Mouse (Mus musculus) adrenal gland (tissue): ENCODE data around the gene Atrip.

ENCODE experiments used
- intact Hi-C: fragments of 180-260 bp; cut with DNase I; formaldehyde crosslinking; loops from one replicate; pipeline ENCODE4 v1.15.1; 2025

The Atrip gene

DNA sequence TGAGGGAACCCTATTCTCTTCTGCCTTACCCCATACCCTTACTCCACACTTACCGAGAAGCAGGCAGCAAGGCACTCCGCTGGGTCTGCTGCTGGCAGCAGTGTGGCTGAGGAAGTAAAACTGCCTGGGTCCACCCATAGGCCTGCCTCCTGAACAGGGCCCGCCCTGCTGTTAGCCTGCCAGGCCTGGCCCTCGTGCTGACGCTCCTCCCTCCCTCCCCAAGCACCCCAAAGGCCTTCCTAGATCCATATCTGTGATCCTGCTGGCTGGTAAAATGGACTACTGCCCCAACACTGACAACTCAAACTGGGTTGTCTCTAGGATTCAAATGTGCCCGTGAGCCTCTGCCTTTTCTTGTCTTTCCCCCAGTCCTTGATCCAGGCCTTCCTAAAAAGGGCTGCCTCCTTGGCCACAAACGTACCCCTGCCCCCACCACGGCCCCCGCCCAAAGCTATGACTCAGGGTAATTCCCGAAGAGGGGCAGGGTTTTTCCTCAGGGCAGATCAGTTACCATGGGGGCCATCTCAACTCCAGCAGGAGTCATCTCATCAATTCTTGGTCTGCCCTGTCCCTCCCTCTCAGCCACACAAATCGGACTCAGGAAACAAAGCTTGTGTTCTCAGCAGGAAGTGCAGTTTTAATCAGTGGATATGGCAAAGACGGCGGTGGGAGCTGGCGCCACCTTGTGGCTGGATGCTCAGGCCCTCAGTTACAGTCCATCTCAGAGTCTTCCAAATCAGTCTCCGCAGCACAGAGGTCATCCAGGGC is 14.6 kb downstream of the Atrip start, which contains the start of gene Trex1:
Gene Trex1, minus strand, starts transcription at position 599 of the 768 bp plus-strand sequence.
- intact Hi-C loops: loop anchor here (5.0 kb wide), 2 partner anchors 57 to 122 kb away; partner anchors contain the start of gene Uqcrc1

DNA sequence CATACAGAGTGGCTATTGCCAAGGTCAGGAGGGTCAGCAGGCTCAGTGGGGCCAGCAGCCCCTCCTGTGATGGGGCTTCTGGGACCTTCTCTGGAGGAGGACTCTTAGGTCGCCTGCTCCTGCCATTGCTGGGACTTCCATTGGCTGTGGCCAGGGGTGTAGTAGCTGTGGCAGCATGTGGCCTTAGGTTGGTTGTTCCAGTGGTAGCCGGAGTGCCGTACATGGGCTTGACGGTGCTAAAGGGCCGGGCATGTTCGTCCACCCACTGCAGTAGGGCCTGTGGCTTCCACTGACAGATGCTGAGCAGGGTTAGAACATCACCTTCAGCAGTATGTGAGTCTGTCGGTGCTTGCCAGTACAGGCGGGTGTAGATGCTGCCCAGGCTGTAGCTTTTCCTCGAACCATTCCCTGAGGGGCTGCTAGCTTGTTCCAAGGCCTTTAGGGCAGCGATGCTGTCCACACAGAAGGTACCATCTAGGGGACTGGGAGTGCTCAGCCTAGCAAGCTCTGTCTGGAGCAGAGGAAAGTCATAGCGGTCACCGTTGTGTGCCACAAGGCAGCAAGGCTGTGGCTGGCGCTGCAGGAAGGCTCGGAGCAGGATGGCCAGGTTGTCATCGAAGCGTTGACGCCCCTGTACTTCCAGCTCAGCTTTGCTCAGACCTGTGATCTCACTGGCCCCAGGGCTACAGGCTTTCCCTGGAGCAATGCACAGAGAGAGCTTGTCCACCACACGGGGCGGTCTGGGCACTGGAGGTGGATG is 15.7 kb downstream of the Atrip start:
- intact Hi-C loops: loop anchor here (5.0 kb wide), 2 partner anchors 56 to 121 kb away; partner anchors contain the start of gene Uqcrc1

DNA sequence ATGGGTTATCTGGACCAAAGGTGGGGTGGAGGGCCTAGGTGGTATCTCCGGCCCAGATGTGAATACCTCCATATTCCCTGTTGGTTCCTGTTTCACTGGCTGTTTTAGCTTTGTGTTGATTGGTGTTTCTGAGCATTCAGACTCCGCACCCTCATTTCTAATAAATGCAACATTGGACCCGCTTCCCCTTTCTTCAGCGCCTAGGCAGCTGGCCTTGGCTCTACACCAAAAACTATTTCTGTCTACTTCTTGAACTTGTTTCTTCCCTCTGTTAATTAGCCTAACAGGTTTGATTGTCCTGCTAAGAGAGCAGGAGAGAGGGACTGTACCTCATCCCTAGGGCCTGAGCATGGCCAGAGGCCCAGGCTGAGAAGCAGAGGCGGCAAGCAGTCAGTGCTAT is 16.4 kb downstream of the Atrip start:
- intact Hi-C loops: loop anchor here (5.0 kb wide), 2 partner anchors 55 to 120 kb away; partner anchors contain the start of gene Uqcrc1

DNA sequence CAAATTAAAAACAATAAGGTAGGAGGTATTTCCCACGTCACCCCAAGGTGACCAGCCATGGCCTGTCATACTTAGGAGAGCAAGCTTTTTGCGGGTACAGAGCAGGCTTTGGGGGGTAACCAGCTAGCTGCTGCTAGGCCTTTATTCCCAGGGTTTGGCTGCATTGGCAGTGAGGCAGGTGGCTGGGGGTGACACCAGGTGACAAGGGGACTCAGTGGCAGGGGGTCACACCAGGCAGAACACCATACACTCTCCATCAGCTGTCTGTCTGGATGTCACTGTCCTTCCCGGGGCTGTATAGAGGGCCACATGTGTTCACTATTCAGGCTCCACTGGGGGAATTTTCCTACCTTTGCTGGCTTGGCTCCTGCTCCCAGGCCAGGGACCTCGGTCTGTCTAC is 17.0 kb downstream of the Atrip start:
- intact Hi-C loops: loop anchor here (5.0 kb wide), 2 partner anchors 55 to 120 kb away; partner anchors contain the start of gene Uqcrc1

DNA sequence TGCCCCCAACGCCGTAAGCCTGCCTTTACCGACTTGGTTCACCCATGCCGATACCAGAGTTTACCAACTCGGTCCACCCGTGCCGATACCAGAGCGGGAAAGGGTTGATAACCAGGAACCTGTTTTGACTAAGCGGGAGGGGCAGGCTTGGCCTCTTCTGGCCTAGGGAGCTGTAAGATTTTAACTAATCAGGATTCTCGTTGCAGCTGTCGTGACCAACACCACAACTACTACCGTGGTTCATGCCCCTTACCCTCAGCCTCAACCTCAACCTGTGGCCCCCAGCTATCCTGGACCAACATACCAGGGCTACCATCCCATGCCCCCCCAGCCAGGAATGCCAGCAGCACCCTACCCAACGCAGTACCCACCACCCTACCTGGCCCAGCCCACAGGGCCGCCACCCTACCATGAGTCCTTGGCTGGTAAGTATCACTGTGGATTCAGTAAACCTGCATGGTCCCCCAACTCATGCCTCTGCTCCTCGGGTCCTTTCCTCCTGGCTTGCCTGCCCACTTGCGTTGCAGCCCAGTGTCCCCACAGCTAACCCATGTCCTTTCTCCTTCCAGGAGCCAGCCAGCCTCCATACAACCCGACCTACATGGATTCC is 17.7 kb downstream of the Atrip start:
- intact Hi-C loops: loop anchor here (5.0 kb wide), 2 partner anchors 54 to 119 kb away; partner anchors contain the start of gene Uqcrc1

DNA sequence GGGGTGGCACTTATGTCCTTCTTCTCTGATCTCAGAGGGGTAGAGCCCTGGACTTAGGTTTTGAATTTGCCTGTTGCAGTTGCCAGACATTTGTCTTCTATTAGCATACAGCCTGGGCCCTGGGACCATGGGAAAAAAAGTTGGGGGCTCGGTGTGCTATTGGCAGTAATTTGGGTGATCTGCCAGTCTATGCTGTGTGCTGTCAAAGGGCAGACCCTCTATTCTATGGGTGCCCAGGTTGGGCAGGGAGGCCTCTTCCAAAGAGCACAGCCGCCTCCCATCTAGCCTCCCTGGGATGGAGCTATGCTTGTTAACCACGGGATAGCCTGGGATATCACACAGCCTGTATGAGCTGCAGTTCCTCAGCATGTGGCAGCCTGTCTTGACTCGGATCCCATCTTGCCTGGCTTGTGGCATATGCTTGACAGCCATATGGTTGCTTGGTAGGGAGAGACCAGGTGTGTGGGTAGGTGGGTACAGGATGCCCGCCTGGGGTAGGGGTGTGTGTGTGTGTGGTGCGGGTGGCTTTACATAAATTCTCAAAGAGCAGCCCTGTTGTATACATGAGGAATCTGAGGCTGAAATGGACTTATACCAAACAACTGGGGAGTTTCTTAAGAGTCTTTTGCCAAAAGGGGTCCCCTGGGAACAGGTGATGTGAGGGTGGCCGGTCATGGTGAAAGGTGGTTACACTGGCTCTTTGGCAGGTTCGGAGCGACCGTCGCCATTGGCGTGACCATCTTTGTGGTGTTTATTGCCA is 18.5 kb downstream of the Atrip start:
- intact Hi-C loops: loop anchor here (5.0 kb wide), 2 partner anchors 53 to 118 kb away; partner anchors contain the start of gene Uqcrc1

DNA sequence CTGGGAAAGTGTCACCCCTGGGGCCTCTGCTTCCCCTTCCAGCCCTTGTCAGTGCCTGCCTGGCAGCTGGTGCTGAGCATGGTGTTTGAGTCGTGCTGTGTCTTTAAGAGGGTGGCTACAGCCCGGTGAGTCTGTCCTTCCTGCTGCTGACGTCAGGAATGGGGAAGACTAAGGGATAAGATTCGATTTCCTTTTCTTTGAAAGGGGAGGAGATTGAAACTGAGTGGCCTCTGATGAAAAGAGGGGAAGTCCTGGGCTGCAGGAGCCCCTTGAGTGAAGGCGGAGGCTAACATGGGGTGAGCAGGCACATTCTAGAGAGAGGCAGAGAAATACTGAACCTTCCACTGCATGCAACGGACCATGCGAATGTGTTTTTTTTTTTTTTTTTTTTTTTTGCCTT is 19.2 kb downstream of the Atrip start:
- intact Hi-C loops: loop anchor here (5.0 kb wide), 2 partner anchors 52 to 117 kb away; partner anchors contain the start of gene Uqcrc1

DNA sequence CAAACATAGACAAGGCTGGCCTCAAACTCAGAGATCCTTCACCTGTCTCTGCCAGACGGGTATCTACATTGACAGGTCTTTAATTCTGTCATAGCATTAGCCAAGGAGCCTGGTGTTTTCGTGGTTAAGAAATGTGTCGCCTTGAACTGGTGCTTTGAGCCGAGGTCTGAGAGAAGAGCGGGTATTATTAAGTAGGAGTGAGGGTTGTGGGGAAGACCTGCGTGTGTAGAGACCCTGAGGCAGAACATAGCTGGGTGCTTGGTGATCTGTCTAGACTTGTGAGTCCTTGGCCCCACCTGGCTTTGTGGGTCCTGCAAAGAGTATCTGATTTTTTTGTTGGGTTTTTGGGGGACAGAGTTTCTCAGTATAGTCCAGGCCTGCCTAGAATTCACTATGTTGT is 20.1 kb downstream of the Atrip start:
- intact Hi-C loops: no loop called here

DNA sequence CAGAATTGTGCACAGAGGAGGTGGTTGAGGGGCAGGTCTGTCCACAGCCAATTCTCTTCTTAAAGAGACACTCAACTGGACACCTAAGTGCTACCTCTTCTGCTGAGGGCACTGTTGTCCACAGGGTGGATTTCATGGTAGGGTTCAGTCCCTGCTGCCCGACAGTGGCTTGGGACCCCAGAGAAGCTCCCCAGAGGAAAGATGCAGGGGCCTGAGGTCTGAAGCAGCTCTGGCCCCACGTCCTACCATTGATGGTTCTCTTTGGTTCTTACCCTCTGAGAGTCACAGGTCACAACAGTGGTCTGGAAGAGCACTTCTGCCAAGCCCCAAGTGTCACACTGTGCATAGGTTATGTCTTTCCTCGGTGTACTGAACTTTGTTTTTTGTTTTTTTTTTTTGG is 20.6 kb downstream of the Atrip start:
- intact Hi-C loops: no loop called here

DNA sequence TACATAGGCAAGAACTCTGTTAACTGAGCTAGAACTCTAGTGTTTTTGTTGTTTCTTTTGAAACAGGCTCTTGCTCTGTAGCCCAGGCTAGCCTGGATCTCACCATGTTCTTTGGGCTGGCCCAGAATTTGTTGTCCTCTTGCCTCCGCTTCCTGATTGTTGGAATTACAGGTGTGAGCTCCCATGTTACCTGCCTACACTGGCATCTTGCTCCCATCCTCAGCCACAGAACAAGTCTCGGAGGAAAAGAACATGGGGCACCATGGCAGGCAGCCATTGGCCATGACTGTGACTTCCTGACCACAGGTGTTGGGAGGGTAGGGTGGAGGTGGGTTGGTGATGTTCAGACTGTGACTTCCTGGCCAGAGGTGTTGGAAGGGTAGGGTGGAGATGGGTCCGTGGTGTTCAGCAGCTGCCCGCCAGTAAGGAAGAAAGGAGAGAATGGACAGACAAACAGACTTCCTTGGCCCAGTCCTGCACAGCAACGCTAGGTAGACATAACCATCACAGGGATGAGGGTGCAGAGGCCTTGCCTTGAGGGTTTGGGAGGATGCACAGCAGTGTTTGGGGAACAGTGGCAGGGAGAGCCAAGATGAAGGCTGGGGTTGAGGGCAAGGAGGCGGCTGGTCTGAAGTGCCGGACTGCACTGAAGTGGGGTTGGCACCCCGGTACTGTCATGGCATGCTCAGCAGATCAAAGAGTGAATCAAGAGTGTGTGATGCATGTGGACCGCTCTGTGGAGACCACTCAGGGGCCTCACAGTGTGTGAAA is 21.2 kb downstream of the Atrip start:
- intact Hi-C loops: no loop called here

DNA sequence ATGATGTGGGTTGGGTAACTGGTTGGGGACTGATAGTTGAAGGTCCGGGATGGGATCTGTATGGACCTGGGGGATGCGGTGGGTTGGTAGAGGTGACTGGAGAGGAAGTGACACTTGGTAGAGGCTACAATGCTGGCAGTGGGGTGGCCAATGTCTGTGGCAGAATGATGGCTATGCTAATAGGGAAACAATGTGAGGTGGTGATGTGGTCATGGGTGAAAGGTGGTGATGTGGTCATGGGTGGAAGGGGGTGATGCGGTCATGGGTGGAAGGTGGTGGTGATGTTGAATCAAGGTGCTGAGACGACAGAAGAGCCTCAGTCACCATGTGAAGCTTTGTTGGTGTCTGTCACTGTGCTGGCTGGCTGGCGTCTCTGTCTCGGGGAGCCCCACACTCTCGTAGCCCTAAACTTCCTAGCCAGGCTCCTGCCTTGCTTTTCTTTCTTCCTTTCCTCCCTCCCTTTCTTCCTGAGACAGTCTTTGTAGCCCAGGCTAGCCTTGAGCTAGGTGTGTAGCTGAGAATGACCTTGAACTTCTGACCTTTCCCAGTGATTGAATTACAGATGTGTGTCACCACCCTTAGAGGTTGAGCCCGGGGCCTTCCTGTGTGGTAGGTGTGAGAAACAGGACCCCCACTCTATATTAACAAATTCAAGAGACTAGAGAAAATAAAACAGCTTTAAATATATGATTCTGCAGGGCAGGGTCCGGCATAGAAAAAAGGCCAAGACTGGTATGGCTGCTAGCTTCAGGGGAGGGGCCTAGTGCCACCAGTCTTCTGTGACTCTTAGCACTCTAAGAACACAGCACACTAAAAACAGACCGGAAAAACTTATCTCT is 22.1 kb downstream of the Atrip start:
- intact Hi-C loops: no loop called here

DNA sequence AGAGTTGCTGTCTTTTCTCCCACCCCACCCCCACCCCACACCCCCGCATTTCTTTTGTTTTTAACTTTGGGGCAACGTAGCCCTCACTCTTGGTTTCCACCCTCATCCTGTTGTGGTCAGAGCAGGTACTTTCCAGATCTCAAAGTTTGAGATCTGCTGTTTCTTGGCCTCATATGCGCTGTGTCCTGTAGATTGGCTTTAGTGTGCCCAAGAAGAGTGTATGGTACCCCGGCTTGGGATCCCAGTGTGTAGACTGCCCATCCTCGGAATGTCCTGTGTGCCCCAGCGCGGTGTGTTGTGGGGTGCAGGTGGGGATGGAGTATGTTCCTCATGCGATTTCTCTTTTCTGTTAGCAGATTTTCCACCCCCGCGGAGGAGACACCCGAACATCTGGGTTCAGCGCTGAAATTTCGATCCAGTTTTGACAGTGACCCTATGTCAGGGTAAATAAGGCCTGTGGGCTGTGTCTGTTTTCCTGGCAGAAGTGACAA is 22.9 kb downstream of the Atrip start:
- intact Hi-C loops: no loop called here

DNA sequence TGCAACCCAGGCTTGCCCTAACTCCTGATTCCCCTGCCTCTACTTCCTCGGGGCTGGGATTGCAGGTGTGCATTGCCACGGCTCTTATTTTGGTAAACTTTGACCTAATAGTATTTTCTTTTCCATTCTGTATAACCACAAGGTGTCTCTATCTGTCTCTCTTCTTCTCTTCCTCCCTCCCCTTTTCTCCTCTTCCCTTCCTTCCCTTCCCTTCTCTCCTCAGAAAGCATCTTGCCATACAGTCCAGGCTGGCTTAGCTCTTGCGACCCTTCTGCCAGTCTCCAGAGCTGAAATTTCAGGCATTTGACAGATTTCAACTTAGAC is 23.3 kb downstream of the Atrip start:
- intact Hi-C loops: no loop called here

DNA sequence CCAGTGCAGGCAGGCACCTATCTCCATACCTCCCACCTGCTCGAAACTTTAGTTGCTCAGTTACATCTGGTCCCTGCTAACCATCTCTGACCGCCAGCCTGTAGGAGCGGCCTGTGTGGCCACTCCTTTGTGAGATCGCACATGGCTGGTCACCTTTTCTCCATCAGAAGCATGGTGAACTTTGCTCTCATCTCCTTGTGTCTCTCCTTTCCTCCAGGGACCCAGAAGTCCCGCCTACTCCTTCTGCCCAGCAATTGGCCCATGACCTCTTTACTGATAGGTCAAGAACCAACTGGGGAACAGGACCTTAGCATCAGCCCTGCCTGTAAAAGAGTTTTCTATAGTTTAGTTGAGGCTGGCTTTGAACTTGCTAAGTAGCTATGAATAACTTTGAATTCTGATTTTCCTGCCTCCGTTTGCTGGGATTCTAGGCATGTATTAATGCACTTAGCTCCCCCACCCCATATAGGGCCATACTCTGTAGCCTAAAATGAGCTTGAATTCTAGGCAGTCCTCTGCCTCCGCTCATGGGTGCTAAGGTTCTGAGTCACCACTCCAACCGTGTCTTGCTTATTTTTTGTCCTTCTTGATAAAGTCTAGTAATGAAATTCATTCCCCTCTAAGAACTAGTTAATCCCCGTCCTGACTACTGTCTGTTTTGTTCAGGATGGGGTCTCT is 23.8 kb downstream of the Atrip start:
- intact Hi-C loops: no loop called here

DNA sequence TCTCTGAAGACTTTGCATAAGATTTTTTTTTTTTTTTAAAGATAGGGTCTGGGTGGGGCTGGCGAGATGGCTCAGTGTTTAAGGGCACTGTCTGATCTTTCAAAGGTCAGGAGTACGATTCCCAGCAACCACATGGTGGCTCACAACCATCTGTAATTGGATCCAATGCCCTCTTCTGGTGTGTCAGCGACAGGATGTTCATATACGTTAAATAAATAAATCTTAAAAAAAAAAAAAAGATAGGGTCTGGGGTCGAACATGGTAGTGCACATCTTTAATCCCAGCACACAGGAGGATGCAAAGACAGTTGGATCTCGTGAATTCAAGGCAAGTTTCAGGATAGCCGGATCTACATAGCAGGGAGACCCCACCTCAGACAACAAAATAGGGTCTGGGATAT is 24.6 kb downstream of the Atrip start:
- intact Hi-C loops: no loop called here

DNA sequence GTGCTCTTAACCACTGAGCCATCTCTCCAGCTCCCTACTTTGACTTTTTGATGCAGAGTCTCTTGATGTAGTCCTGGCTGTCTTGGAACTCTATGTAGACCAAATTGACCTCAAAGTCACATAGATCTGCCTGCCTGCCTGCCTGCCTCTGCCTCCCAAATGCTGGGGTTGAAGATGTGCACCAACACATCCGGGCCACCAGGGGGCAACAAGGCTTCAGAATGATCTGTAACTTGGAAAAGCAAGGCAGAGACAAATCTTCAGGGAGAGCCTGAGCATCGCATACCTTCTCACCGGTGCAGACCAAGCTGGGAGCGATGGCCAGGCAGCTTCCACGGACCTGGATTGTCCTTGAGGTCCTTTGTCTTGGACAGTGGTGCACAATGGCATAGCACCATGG is 27.6 kb downstream of the Atrip start:
- intact Hi-C loops: no loop called here

DNA sequence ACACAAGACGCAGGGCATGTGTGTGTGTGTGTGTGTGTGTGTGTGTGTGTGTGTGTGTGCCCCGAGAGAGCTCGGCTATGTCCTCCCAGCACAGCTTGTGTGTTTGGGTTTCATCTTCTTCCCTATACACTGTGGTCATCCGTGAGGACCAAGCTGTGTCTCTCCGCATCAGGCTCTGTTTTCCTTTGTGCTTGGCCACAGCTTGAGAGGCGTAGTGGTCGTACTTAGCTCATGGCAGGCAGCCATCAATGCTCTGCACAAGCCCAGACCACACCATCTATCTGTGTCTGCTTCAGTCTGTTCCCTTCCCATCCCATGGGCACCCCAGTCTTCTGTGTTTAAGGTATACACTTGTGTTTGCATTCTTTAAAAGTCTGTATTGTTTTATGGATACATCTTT is 32.6 kb downstream of the Atrip start:
- intact Hi-C loops: no loop called here

DNA sequence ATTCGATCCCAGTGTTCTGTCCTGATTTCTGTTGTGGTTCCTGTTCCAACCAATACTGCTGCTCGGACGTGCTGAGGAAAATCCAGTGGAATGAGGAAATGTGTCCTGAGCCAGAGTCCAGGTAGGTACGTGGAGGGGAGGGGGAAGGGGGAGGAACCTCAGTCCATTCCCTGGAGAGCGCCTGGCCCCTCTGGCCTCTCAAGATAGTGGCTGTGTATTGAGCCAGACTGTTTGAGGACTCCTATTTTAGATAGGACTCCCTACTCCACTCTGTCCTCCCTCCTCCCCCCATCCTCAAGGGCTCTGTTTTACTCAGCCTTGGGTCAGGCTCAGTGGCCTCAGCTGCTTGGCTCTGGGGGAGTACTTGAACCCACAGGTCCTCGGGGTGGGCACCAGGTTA is 33.0 kb downstream of the Atrip start:
- intact Hi-C loops: no loop called here

DNA sequence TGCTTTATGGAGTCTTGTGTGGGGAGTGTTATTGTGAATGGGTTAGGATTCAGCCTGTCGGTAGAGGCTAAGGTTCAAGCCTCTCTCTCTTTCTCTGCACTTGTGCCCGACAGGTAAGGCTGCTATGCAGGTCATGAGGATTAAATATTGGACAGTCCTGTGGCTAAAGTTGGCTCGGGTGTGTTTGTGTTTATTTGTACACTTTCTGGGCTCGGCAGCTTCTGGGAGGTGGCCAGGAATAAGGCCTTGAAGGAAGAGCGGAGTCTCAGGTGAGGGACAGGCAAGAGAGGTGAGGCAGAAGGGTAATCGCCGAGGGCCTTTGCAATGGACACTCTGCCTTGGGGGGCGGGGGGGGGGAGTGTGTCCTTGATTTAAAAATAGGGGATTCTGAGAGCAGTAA is 33.7 kb downstream of the Atrip start:
- intact Hi-C loops: no loop called here
